Mouse (Mus musculus) E14TG2a.4 (cell line): ENCODE measurements around the gene Klc4.

ENCODE experiments used
- CTCF ChIP-seq: conservative IDR thresholded peaks from 2 replicates; pipeline ENCODE4 v1.5.1; 2014; ENCODE audit warnings: low read length
- NANOG ChIP-seq: IDR thresholded peaks from 2 replicates; pipeline ENCODE4 v1.6.1; 2014; ENCODE audit warnings: borderline replicate concordance, low read length, mixed read lengths
- POU5F1 ChIP-seq: IDR thresholded peaks from 2 replicates; pipeline ENCODE4 v1.6.1; 2014; ENCODE audit warnings: low read length, borderline replicate concordance

DNA sequence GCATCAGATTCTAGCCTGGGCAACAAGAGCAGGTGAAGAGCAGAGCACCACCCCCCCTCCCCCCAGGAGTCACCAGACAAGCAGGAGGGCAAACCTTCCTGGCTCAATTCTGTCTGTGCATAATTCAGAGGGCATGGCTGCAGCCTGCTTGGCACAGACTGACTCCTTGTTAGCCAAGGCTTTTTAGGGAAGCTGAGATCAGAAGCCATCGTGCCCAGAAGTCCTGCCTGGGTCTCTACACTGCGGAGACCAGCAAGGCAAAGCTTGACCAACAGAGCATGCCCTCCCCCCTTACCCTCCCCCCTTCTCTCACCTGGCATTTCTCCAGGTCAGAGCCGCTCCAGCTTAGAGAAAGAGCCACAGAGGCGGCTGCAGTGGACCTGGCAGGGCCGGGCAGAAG is 16.9 kb upstream of the Klc4 start:
- TF ChIP-seq CTCF (no peak), NANOG (no peak), POU5F1 (no peak)
